Mouse (Mus musculus): ENCODE measurements at regions not wholly inside any gene's neighbourhood (a gene's known extent, or its start where the extent isn't known, plus 50 kb on each side); places are given as distances from the start of the nearest gene placed in this dataset.

GRCm38 (mm10) chr10:126502013-126502688 lies 399.0 kb downstream of the Atp23 start:
- no peak for DNase-seq (ENCODE audit: low read depth, low spot score)

DNA sequence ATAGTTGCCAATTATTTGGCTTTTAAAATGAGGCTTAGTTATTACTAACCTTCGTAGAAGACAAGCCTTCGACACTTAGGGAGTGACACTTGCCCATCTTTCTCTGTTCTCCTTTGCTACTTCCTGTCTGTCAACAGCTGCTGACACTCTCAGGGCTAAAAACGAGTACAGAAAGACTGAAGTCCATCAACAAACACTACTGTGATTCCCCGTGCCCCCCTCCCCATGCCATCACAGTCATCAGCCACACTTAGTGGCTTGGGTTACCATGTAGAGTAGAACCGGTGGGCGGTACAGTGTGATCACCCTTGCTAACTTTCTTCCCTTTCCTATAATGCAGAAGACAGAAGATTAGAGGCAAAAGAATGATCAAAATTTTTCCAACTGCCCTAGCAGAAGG lies 402.4 kb downstream of the Atp23 start:
- no peak for DNase-seq (ENCODE audit: low read depth, low spot score)

- DNase-seq (ENCODE audit: low read depth, low spot score), result no peak
These were observed 407.4 kb downstream of the Atp23 start for GRCm38 (mm10) chr10:126493734-126494133.

DNA sequence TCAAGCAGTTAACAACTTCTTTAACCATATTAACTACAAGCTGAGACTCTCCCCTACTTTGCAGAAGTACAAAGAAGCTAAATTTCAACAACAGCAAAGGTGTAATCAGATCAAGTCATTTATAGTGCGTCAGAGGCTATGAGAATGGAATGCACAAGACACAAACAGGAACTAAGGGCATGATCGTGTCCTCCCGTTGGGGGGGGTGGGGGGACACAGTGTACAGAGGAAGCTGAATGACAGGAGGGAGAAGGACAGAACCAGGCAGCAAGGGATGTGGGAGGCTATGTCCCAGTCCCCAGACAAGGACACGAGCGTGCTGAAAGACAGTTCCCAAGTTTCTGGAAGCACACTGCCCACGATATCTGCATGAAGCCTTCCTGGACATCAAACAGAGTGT lies 408.9 kb downstream of the Atp23 start:
- no peak for DNase-seq (ENCODE audit: low read depth, low spot score)

- no peak for DNase-seq (ENCODE audit: low read depth, low spot score)
These were observed 416.0 kb downstream of the Atp23 start for GRCm38 (mm10) chr10:126485129-126485528.

- DNase-seq (ENCODE audit: low read depth, low spot score), result no peak
These were observed 417.7 kb downstream of the Atp23 start for GRCm38 (mm10) chr10:126483479-126483878.

- DNase-seq (ENCODE audit: low read depth, low spot score), result no peak
These were observed 420.8 kb downstream of the Atp23 start for GRCm38 (mm10) chr10:126480382-126480781.

DNA sequence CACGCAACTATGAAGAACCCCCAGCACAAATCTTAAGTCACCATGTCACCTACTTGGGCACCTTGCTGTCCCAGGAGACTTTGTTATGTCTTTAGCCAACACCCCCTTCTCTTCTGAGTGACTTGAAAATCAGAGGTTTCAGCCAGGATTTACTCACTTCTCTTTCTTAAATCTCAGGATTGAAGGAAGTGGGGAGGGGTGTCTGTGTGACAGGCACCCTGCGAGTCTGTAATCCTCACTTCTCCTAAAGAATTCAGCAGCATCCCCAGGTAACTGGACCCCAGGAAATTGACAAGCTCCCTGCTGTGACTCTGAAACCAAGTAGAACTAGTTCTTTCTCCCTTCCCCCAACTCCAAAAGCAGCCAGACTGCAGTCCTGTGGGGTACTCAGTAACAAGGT lies 421.4 kb downstream of the Atp23 start:
- DNase-seq (ENCODE audit: low read depth, low spot score), result no peak

GRCm38 (mm10) chr10:126473050-126473719 lies 428.0 kb downstream of the Atp23 start:
- no peak for DNase-seq (ENCODE audit: low read depth, low spot score)

DNA sequence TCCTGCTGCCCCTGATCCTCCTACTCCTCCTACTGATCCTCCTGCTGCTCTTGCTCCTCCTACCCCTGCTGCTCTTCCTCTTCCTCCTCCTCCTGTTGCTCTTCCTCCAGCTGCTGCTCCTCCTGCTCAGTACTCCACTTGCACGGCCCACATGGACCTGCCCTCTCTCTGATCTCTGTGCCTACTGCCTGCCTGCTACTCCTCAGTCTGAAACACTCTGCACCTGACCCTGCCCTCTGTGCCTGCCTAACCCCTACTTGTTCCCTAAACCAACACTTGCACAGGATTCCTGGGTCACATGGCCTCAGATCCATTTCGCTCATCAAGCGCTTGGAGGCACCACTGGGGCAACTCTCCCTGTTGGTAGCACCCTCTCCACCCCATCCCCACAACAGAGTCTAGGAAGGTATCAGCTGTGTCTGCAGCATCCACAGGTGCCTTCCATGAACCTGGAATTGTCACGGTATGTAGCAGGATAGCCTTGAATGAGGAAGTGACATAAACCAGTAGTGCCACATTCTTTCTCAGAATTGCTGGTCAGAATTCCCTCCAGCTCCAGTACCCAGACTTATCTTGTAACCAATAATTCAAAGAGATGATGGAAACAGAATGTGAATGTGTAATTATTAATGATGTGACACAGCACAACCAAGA lies 430.2 kb downstream of the Atp23 start:
- no peak for DNase-seq (ENCODE audit: low read depth, low spot score)

DNA sequence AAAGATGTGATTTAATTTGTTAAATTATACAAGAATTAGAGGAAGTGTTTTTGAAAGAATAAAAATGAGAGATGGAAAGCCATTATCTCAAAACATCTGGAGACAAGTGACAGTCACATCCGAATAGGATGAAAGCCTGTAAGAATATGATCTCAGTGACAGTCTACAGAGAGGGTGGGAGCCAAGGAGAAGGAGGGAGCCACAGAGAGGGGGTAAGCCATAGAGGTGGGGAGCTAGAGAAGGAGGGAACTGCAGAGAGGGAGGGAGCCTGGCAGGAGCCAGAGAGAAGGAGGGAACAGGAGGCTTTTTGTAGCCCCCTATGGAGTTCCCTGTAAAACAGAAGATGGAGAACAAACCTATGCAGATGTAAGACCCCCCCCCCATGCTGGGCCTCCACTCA lies 438.4 kb downstream of the Atp23 start:
- no peak for DNase-seq (ENCODE audit: low read depth, low spot score)

DNA sequence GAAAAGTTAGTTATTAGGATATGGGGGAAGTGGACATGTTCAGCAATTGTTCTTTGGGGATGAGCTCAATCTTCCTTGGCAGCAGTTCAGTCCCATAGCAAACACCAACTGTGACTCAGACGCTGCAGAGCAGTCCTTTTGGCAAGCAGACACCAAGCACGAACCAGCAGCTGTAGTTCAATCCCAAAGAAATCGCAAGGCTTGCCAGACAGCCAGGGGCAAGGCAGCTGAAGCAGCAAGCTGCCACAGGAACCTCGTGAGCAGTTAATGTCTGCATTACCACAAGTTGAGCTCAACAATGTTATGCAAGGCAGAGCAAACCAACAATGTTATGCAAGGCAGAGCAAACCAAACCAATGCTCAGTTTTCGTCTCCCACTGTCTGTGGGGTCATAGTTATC lies 442.6 kb downstream of the Atp23 start:
- no peak for DNase-seq (ENCODE audit: low read depth, low spot score)

GRCm38 (mm10) chr10:126452757-126453528 lies 448.2 kb downstream of the Atp23 start:
- no peak for DNase-seq (ENCODE audit: low read depth, low spot score)

DNA sequence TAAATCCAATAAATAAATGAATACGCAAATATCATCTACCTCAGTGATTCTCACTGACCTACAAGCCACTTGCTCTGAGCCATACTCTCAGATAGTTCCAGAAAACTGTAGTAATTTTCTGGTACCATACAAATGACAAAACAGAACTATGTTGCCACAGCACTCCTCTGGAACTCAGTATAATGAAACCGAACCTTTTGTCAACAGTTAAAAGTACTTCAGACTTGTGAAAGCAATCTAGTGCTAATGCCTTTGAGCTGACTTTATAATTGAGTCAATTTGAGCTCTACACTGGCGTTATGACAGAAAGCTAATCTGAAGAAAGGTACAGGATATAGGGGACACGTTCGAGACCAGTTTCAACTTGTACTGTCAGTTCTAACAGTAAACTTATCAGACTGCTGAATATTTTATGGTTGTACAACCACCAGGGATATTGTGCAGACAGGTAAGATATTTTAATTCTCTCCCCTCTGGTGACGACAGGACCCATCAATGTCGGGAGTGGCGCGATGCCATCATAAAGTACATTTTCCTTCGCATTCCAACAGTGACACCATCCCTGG lies 449.0 kb downstream of the Atp23 start:
- DNase-seq (ENCODE audit: low read depth, low spot score), result no peak

GRCm38 (mm10) chr10:126431222-126431621 lies 465.3 kb downstream of the Lrig3 start:
- no peak for DNase-seq (ENCODE audit: low read depth, low spot score)

GRCm38 (mm10) chr10:126430346-126430745 lies 464.4 kb downstream of the Lrig3 start:
- DNase-seq (ENCODE audit: low read depth, low spot score), result no peak

DNA sequence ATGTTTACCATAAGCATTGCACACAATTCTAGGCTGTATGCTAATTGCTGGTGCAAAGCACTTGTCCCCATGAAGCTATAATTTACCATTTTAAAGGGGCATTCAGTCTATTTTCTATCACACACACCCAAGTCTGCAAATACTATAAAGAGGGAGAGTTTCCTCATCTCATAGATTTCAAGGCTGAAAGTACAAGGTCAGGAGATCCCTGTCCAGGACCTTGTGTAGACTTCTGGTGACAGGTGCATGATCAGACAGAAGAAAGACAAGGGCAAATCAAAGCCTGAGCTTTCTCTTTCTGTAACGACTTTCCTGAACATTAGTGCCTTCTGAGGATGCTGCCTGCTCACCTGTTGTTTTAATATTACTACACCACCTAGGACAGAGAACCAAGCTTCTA lies 463.5 kb downstream of the Lrig3 start:
- DNase-seq (ENCODE audit: low read depth, low spot score), result no peak

GRCm38 (mm10) chr10:126422066-126422465 lies 456.1 kb downstream of the Lrig3 start:
- no peak for DNase-seq (ENCODE audit: low read depth, low spot score)

- DNase-seq (ENCODE audit: low read depth, low spot score), result no peak
These were observed 447.8 kb downstream of the Lrig3 start for GRCm38 (mm10) chr10:126413786-126414185.

DNA sequence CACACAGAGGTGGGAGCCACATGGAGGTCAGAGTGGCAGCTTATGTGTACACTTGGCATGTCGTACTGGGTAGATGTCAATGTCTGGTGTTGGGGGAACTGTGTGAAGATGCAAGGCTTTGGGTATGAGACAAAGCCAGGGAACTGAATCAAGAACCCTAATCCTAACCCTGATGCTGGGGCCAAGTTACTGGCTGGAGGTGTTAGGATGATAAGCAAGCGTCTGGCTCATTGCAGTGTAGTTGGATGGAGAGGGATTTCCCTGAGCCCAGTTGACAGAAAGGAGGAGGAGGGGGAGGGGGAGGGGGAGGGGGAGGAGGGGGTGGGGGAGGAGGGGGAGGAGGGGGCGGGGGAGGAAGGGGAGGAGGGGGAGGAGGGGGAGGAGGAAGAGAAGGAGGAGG lies 426.3 kb downstream of the Lrig3 start:
- no peak for DNase-seq (ENCODE audit: low read depth, low spot score)

DNA sequence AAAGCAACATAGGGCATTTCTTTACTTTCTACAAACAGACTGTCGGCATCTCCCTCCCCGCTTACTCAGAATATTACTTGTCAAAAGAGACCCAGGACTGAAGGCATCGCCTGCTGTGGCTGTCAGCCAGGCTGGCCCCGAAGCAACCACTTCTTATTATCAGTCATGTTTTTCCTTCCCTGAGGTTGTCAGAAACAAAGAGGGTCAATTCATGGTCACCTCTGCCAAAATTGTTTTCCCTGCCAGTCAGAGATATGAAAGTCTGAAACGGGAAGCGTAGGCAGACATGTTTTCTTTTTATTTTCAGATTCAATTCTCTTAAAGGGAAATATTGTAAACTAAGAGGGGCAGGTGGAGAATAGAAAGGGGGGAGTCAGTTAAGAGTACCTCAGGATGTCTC lies 425.8 kb downstream of the Lrig3 start:
- DNase-seq (ENCODE audit: low read depth, low spot score), result no peak

GRCm38 (mm10) chr10:126386430-126386829 lies 420.5 kb downstream of the Lrig3 start:
- DNase-seq (ENCODE audit: low read depth, low spot score), result no peak
